Mouse (Mus musculus): ENCODE data around the gene Cdk14. TPM values are rescaled to one million over a fixed set of nuclear protein-coding genes. Genes with fewer than 3 reads are reported as not detected.

The Cdk14 gene
- polyA plus RNA-seq, 1 experiment from 2014 or later, result 35.8 TPM

DNA sequence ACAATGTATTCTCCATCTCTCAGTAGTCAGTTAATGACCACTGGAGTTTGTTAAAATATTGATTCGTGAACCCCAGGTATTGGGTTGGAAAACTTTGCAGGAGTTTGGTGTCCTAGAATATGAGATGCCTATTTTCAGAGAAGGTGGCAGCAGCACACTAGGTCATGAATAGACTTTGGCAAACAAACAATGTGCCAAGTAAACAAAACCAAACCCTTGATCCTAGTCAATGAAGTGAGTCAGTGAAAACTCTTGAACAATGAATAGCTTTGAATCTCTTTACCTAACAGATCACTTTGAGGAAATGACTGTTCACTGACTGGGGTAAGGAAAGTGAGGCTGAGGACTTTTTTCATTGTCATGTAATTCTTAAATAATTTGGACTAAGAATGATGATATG, 537.3 kb downstream of the Cdk14 start:
- Histone ChIP-seq H3K36me3 (no peaks in the 10 kb centered on the region), H3K4me1 (replicated peaks) (peaks cover 2% of the 10 kb centered on the region), H3K27ac (no peak overlapping the region), H3K4me3 (no peak overlapping the region), H3K9me3 (no peaks in the 10 kb centered on the region), H3K27me3 (no peaks in the 10 kb centered on the region), H3K4me2 (no peak overlapping the region), H3K9ac (no peak overlapping the region)
- 98% methylated on average over 1 of the region's 1 CpGs for WGBS
- ATAC-seq (ENCODE audit: low FRiP score), result no peak

DNA sequence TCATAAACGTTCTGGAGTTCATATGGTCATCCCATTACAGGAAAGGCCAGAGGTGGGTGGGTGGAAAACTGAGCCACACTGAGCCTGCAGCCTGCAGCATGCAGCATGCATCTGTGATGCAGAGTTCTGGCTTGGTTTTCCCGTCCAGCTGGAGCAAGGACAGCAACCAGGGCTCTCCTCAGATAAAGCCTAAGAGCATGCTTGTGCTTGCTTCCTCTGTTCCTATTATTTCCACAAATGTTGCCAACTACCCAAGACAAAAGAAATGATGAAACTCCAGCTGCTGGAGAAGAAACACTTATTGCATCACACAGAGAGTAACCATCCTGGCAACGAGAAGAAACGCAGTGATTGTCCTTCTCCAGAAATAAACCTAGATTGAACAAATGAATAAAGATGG, 539.8 kb downstream of the Cdk14 start:
- no peaks in the 10 kb centered on the region for H3K9me3 ChIP-seq
- peaks cover 21% of the 10 kb centered on the region for H3K4me1 ChIP-seq (replicated peaks)
- H3K27me3 ChIP-seq, result no peaks in the 10 kb centered on the region
- 66% methylated on average over 4 of the region's 4 CpGs for WGBS
- H3K36me3 ChIP-seq, result no peaks in the 10 kb centered on the region
- H3K27ac ChIP-seq, result no peak overlapping the region
- no peak for ATAC-seq (ENCODE audit: low FRiP score)
- H3K9ac ChIP-seq, result no peak overlapping the region
- H3K4me2 ChIP-seq, result no peak overlapping the region
- no peak overlapping the region for H3K4me3 ChIP-seq

DNA sequence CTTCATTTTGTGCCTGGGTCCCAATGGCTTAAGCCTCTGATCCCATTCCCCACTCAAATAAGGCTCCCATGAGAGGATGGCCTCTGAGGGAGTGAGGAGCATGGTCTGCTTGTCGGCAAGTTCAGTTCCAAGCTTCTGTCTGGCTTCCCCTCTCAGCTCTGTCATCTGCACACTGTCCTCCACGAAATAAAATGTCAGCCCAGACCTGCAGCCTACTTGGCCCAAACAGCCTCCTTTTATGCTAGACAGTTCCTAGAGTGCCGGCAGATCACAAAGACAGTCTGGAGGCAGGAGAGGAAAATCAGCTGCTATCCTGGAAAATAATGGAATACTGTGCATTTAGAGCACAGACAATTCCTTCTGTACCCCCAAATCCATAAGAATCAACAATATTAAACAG, 541.2 kb downstream of the Cdk14 start:
- Histone ChIP-seq H3K4me3 (no peak overlapping the region), H3K27me3 (no peaks in the 10 kb centered on the region), H3K27ac (no peak overlapping the region), H3K4me1 (replicated peaks) (peaks cover 21% of the 10 kb centered on the region), H3K4me2 (no peak overlapping the region), H3K9me3 (no peaks in the 10 kb centered on the region), H3K9ac (no peak overlapping the region), H3K36me3 (no peaks in the 10 kb centered on the region)
- ATAC-seq (ENCODE audit: low FRiP score), result no peak
- WGBS, result 69% methylated on average over 3 of the region's 3 CpGs

DNA sequence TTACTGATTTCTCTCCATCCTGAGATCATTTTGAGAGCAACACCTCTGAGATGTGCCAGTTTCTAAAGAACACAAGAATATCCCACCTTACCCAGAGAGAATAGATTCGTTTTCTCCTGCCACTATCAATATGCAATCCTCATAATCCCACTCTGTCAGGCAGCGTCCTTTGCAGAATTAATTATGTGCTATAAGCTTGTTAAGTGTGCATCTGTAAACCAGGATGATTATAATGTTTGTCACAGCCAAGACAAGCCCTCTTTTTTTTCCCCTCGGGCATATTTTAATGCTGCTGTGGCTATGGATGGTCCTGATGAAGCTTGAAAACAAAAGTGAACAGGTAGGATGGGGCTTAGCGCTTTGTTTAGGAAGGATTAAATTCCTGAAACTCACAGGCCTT, 542.5 kb downstream of the Cdk14 start:
- no peak overlapping the region for H3K4me3 ChIP-seq
- ATAC-seq (ENCODE audit: low FRiP score), result peak; percentile 28; the same call in 1 of the 2 replicates
- H3K36me3 ChIP-seq, result no peaks in the 10 kb centered on the region
- peak overlapping the region; percentile 69 for H3K27ac ChIP-seq
- no peaks in the 10 kb centered on the region for H3K9me3 ChIP-seq
- H3K4me1 ChIP-seq (replicated peaks), result peaks cover 21% of the 10 kb centered on the region
- no peak overlapping the region; the same call in 1 of the 2 replicates for H3K4me2 ChIP-seq
- H3K9ac ChIP-seq, result peak overlapping the region; percentile 30; the same call in 1 of the 2 replicates
- 43% methylated on average over 4 of the region's 4 CpGs for WGBS
- H3K27me3 ChIP-seq, result no peaks in the 10 kb centered on the region

DNA sequence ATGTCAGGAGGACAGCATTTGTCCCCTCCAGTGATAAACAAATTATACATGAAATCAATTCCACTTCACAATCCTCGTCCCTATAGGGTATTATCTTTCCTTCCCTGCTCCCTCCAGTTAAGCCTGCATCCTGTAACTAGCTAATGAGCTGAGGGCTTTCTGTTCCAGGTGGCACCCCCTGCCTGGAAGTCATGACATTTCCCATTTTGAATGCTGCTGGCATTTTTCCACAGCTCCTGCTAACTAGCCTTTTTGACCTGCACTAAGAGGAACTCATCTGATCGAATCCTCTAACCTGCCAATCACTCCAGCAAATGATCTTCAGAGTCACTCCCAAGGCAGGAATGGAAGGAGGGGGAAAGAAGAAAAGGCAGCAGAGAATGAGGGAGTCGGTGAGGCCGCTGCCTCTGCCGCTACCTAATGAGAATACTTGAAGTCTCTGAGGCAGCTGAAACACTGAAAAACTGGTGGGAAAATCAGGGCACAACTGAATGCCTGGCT, 542.9 kb downstream of the Cdk14 start:
- no peak overlapping the region; the same call in 1 of the 2 replicates for H3K4me2 ChIP-seq
- H3K9ac ChIP-seq, result 0 out of 2 replicates have a peak overlapping the region, but pooled peaks have one; percentile 5
- peak; percentile 80 for ATAC-seq (ENCODE audit: low FRiP score)
- H3K9me3 ChIP-seq, result no peaks in the 10 kb centered on the region
- H3K36me3 ChIP-seq, result no peaks in the 10 kb centered on the region
- no peak overlapping the region for H3K4me3 ChIP-seq
- no peaks in the 10 kb centered on the region for H3K27me3 ChIP-seq
- 12% methylated on average over 5 of the region's 5 CpGs for WGBS
- H3K27ac ChIP-seq, result peak overlapping the region; percentile 69
- H3K4me1 ChIP-seq (replicated peaks), result peaks cover 21% of the 10 kb centered on the region

DNA sequence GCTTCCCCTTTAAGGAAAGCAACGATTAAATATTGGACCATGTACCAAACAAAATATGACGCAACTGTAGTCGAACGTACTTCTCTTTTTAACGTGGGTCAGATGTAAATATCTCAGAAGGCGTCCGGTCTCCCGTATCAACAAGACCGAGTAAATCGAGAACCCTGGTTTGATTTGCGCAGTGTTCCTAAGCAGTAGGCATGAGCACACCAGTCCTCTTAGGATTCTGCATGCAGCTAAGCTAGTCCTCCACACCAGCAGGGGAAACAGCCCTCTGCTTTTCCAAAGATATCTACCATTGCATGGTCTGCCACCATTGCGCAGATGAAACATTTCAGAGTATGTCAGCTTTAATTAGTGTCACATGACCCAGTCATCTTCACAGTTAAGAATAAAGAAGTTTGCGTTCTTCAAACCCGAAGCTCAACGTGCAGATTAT, 543.4 kb downstream of the Cdk14 start:
- no peak overlapping the region; the same call in 1 of the 2 replicates for H3K4me2 ChIP-seq
- no peak overlapping the region for H3K9ac ChIP-seq
- H3K27me3 ChIP-seq, result no peaks in the 10 kb centered on the region
- peaks cover 21% of the 10 kb centered on the region for H3K4me1 ChIP-seq (replicated peaks)
- H3K27ac ChIP-seq, result peak overlapping the region; percentile 69
- H3K4me3 ChIP-seq, result no peak overlapping the region
- H3K9me3 ChIP-seq, result no peaks in the 10 kb centered on the region
- WGBS, result 70% methylated on average over 15 of the region's 15 CpGs
- ATAC-seq (ENCODE audit: low FRiP score), result peak; percentile 62
- H3K36me3 ChIP-seq, result no peaks in the 10 kb centered on the region

DNA sequence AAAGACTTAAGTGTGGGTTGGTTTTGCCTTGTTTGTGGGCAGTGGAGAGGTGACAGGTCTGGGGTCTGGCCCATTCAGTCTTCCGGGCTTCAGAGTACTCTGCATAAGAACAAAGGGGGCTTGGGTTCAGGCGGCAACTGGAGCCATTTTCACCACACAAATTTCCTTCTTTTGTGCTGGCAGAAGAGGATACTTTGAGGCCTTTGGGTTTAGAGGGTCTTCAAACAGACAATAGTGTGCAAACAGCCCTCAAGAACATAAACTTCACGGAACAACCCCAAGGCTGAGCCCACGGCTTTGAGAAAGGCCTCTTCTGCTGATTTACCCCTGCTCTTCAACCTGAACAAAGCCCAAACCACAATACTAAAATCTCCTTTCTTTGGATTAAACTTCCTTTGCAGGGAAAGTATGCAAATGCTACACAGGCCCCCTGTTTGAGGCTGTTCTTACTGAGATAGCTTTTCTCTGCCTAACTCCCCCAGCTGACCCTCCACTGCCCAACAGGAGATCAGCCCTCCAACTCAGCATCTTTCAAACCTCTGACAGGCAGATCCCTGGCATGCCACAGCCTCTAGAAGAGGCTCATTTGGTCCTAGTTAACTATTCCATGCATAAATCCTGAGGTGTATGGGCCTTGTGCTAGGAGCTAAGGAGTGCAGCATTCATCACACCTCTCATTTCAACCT, 549.9 kb downstream of the Cdk14 start:
- Histone ChIP-seq H3K36me3 (no peaks in the 10 kb centered on the region), H3K4me1 (replicated peaks) (peaks cover 25% of the 10 kb centered on the region), H3K27ac (no peak overlapping the region), H3K9me3 (no peaks in the 10 kb centered on the region), H3K9ac (no peak overlapping the region), H3K27me3 (peaks cover 26% of the 10 kb centered on the region), H3K4me2 (no peak overlapping the region), H3K4me3 (no peak overlapping the region)
- ATAC-seq (ENCODE audit: low FRiP score), result no peak
- 26% methylated on average over 4 of the region's 4 CpGs for WGBS

DNA sequence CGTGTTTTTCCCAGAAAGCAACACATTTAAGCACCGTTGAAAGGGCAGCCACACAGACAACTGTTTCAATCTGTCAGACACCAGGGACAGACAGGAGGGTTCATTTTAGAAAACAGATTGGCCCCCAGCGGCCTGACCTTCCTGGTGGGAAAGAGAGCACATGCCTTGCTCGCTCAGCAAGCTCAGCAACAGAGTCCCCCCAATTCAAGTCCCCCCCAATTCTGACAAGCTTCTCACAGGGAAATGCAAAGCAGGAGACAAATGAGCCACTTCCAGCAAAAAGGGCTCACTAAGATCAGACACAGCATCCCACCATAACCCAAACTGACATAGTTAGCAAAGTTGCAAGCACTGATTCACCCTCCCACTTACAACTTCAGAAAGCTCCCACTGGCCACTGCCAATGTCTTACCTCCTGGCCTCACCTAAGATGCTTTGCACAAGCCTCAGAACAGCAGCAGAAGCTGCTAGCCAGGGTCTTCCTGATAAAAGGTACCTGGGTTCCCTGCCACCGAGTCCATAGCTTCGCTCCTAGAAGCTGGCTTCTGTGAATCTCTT, 551.5 kb downstream of the Cdk14 start:
- H3K9me3 ChIP-seq, result no peaks in the 10 kb centered on the region
- no peak overlapping the region for H3K9ac ChIP-seq
- peaks cover 25% of the 10 kb centered on the region for H3K4me1 ChIP-seq (replicated peaks)
- H3K4me3 ChIP-seq, result no peak overlapping the region
- peak overlapping the region; percentile 23; the same call in 1 of the 2 replicates for H3K27ac ChIP-seq
- no peak overlapping the region for H3K4me2 ChIP-seq
- no peak for ATAC-seq (ENCODE audit: low FRiP score)
- H3K36me3 ChIP-seq, result no peaks in the 10 kb centered on the region
- WGBS, result 23% methylated on average over 6 of the region's 6 CpGs
- peaks cover 35% of the 10 kb centered on the region for H3K27me3 ChIP-seq

DNA sequence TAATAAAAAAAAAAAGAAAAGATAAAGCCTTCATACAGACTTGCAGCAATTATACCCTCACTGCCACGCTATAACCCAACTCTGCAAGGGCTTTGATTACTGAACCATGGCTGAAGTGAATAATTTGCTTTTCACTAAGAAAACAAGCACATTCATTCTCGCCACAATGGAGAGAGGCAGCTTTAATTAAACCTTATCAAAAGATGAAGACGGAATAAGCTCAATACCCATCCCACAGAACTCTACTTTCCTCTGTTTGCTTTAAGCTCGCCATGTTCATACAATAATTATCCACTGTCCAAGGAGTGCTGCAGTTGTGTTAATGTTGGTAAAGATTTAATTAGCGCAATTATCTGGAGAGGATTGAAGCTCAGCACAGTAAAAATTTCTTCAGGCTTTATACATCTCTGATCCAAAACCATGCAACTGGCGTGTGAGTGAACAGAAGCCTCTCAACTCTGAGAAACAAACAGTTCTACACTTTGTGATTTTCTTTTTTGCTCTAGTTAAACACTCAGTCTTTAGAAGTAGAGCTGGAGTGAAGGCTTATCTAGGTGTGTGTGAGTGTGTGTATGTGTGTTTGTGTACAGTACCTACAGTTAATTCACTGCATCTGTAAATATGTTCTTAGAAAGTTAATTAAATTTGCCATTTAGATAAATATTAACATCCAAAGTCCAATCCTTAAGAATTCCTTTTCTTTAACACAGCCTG, 552.1 kb downstream of the Cdk14 start:
- Histone ChIP-seq H3K4me3 (no peak overlapping the region), H3K4me1 (replicated peaks) (peaks cover 25% of the 10 kb centered on the region), H3K9me3 (no peaks in the 10 kb centered on the region), H3K36me3 (no peaks in the 10 kb centered on the region), H3K4me2 (no peak overlapping the region), H3K27me3 (peaks cover 41% of the 10 kb centered on the region), H3K9ac (no peak overlapping the region), H3K27ac (peak overlapping the region; percentile 23; the same call in 1 of the 2 replicates)
- ATAC-seq (ENCODE audit: low FRiP score), result peak; percentile 65; the same call in 1 of the 2 replicates
- 28% methylated on average over 6 of the region's 6 CpGs for WGBS

DNA sequence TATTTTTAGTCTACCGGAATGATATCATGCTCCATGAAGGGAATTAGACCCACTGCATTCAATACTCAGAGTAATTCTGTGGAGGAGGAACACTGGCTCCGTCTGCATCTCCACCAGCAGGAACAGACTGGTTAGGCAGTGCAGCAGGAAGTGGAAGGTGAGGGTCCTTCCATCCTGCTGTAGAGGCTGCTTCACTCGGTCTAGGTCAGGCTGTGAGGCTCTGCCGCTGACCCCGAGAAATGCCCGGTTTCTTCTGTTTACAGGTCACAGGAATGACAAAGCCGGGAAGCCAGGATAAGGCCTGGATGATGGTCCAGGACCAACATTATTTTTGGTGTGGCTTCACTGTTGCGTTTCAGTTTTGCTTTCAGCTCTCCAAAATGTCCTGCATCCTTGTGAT, 553.2 kb downstream of the Cdk14 start:
- H3K9me3 ChIP-seq, result no peaks in the 10 kb centered on the region
- peaks cover 41% of the 10 kb centered on the region for H3K27me3 ChIP-seq
- no peak overlapping the region for H3K4me3 ChIP-seq
- peaks cover 25% of the 10 kb centered on the region for H3K4me1 ChIP-seq (replicated peaks)
- no peak overlapping the region for H3K27ac ChIP-seq
- H3K9ac ChIP-seq, result no peak overlapping the region
- no peak for ATAC-seq (ENCODE audit: low FRiP score)
- no peaks in the 10 kb centered on the region for H3K36me3 ChIP-seq
- H3K4me2 ChIP-seq, result no peak overlapping the region
- 60% methylated on average over 8 of the region's 8 CpGs for WGBS

DNA sequence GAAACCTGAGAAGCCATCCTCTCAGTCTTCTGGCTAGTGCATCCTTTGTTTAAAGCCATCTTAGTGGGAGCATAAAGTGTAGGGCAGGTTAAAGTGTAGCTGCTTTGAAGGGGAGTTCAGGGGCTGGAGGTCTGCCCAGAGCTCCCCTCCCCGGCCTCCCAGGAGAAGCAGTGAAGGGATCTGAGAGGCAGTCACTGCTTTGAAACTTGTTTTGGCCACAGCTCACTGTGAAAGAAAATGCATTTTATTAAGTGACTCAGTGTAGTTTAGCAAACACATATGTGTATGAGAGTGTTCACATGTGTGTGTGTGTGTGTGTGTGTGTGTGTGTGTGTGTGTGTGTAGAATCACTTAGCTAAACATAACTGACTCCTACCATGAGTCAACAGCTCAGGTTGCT, 554.0 kb downstream of the Cdk14 start:
- no peak for ATAC-seq (ENCODE audit: low FRiP score)
- Histone ChIP-seq H3K36me3 (no peaks in the 10 kb centered on the region), H3K4me2 (no peak overlapping the region), H3K9ac (no peak overlapping the region), H3K27ac (no peak overlapping the region), H3K27me3 (peaks cover 41% of the 10 kb centered on the region), H3K4me1 (replicated peaks) (peaks cover 25% of the 10 kb centered on the region), H3K9me3 (no peaks in the 10 kb centered on the region), H3K4me3 (no peak overlapping the region)
- 63% methylated on average over 1 of the region's 1 CpGs for WGBS

DNA sequence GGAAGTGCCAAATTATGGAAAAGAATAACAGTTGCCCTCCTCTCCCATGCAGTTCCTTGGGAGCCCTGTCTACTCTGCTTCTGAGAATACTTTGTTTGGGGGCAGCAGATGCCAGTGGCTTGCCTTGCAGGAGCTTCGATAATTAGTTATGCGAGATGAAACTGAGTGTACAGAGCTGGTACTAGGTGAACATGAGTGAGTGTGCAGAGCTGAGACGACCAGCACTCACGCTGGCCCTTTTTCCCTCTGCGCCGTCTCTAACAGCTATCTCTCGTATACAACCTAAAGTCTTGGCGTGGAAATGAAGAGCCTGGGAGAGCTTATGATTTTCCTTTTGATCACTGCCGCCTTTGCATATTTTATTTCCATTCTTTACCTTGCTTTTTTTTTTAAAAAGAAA, 558.5 kb downstream of the Cdk14 start:
- ATAC-seq (ENCODE audit: low FRiP score), result no peak
- H3K36me3 ChIP-seq, result no peaks in the 10 kb centered on the region
- peaks cover 26% of the 10 kb centered on the region for H3K27me3 ChIP-seq
- no peak overlapping the region for H3K27ac ChIP-seq
- 86% methylated on average over 9 of the region's 9 CpGs for WGBS
- H3K9ac ChIP-seq, result no peak overlapping the region
- peaks cover 11% of the 10 kb centered on the region for H3K4me1 ChIP-seq (replicated peaks)
- no peak overlapping the region for H3K4me2 ChIP-seq
- H3K4me3 ChIP-seq, result no peak overlapping the region
- H3K9me3 ChIP-seq, result no peaks in the 10 kb centered on the region

Data from hindbrain, embryonic 13.5 days (tissue).